Mouse (Mus musculus) forebrain, embryonic 16.5 days (tissue): ENCODE results near the gene Cdkl5. TPM values are rescaled to one million over a fixed set of nuclear protein-coding genes. Genes with fewer than 3 reads are reported as not detected.

Experiments
- ATAC-seq: fragments of 200-750 bp; cut with Nextera tagmentation; 2 replicates; pipeline ENCODE4 v1.8.0; 2017; ENCODE audit warnings: mild to moderate bottlenecking, moderate library complexity
- H3K27ac ChIP-seq: fragments of 300-500 bp; sonication (generic); 2 replicates; pipeline ENCODE4 v1.5.1; 2014; ENCODE audit warnings: low read length, control low read depth
- H3K27me3 ChIP-seq: fragments of 300-500 bp; sonication (generic); replicated peaks from 2 replicates; pipeline ENCODE4 v1.6.1; 2014; ENCODE audit warnings: low read length; ENCODE audit not compliant: control insufficient read depth, insufficient read depth
- H3K36me3 ChIP-seq: fragments of 300-500 bp; sonication (generic); 2 replicates; pipeline ENCODE4 v1.6.1; 2014; ENCODE audit not compliant: control insufficient read depth, insufficient read depth
- H3K4me1 ChIP-seq: fragments of 300-500 bp; sonication (generic); replicated peaks from 2 replicates; pipeline ENCODE4 v1.6.1; 2014; ENCODE audit warnings: low read length; ENCODE audit not compliant: control insufficient read depth, insufficient read depth
- H3K4me2 ChIP-seq: fragments of 300-500 bp; sonication (generic); 2 replicates; pipeline ENCODE4 v1.6.1; 2014; ENCODE audit warnings: mild to moderate bottlenecking, low read length, control low read depth
- H3K4me3 ChIP-seq: fragments of 300-500 bp; sonication (generic); replicated peaks from 2 replicates; pipeline ENCODE4 v1.5.1; 2014; ENCODE audit warnings: mild to moderate bottlenecking, low read length, control low read depth
- H3K9ac ChIP-seq: fragments of 300-500 bp; sonication (generic); replicated peaks from 2 replicates; pipeline ENCODE4 v1.6.1; 2014; ENCODE audit warnings: low read depth, low read length, control low read depth
- H3K9me3 ChIP-seq: fragments of 300-500 bp; sonication (generic); 2 replicates; pipeline ENCODE4 v1.6.1; 2016; ENCODE audit warnings: low read length; ENCODE audit not compliant: control insufficient read depth
- WGBS: fragments of 180-500 bp; shearing (Covaris S2); extraction: QIAGEN DNeasy Blood & Tissue Kit; methylation state at CpG from one replicate; pipeline ENCODE4 v1.1.7; 2014; 5-methylcytosine and 5-hydroxymethylcytosine counted together
- polyA plus RNA-seq: library from polyadenylated mRNA; unstranded; fragments of >200 nt; fragmentation: Nextera tagmentation; extraction: Ambion mirVana; gene quantifications from 2 replicates; pipeline ENCODE4 v1.2.1, GENCODE M21; 2015

The Cdkl5 gene
- polyA plus RNA-seq, 1 experiment from 2014 or later: 7.4 TPM

- Histone ChIP-seq H3K4me2 (no peak overlapping the region), H3K27ac (no peak overlapping the region), H3K36me3 (no peaks in the 10 kb centered on the region), H3K9ac (no peak overlapping the region), H3K4me3 (no peak overlapping the region), H3K27me3 (0 out of 2 replicates have a peak, but pooled peaks cover 3% of the 10 kb centered on the region), H3K9me3 (no peaks in the 10 kb centered on the region), H3K4me1 (no peaks in the 10 kb centered on the region)
- WGBS: 43% methylated on average over 1 of the region's 1 CpGs
- no peak for ATAC-seq
Measured at GRCm38 (mm10) chrX:160892077-160892476, 102.4 kb downstream of the Cdkl5 start.

DNA sequence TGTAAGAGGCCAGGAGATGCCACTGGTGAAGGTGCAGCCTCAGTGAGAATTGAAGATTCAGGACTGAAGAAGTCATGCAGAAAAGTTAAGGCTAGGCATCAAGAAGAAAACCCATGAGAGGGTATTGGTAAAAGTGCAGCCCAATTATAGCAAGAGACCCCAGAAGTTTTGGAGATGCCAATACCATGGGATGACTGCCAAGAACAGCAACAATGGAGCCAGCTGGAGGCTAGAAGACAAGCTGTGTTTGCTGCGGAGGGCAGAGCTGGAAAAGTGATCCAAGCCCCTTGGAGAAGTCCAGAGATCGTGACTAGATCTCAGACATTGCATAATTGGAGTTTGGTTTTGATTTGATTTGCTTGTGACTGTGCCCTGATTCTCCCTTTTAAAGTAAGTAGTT, 108.2 kb downstream of the Cdkl5 start:
- no peak for ATAC-seq
- H3K4me3 ChIP-seq: no peak overlapping the region
- no peak overlapping the region for H3K9ac ChIP-seq
- no peaks in the 10 kb centered on the region for H3K4me1 ChIP-seq
- no peaks in the 10 kb centered on the region; the same call in 1 of the 2 replicates for H3K27me3 ChIP-seq
- no peak overlapping the region for H3K4me2 ChIP-seq
- H3K36me3 ChIP-seq: no peaks in the 10 kb centered on the region
- no peaks in the 10 kb centered on the region for H3K9me3 ChIP-seq
- no peak overlapping the region for H3K27ac ChIP-seq
- 38% methylated on average over 2 of the region's 2 CpGs for WGBS

GRCm38 (mm10) chrX:160866576-160866975, 127.9 kb downstream of the Cdkl5 start:
- H3K27ac ChIP-seq: no peak overlapping the region
- no peaks in the 10 kb centered on the region for H3K27me3 ChIP-seq
- H3K36me3 ChIP-seq: no peaks in the 10 kb centered on the region
- H3K4me3 ChIP-seq: no peak overlapping the region
- peaks cover 7% of the 10 kb centered on the region for H3K4me1 ChIP-seq
- WGBS: 78% methylated on average over 4 of the region's 4 CpGs
- H3K4me2 ChIP-seq: no peak overlapping the region
- H3K9ac ChIP-seq: no peak overlapping the region
- peak; percentile 62 for ATAC-seq
- no peaks in the 10 kb centered on the region for H3K9me3 ChIP-seq

- peaks cover 7% of the 10 kb centered on the region for H3K4me1 ChIP-seq
- WGBS: 43% methylated on average over 4 of the region's 4 CpGs
- H3K4me3 ChIP-seq: no peak overlapping the region
- no peaks in the 10 kb centered on the region for H3K36me3 ChIP-seq
- no peaks in the 10 kb centered on the region for H3K27me3 ChIP-seq
- no peak overlapping the region for H3K27ac ChIP-seq
- ATAC-seq: no peak
- H3K4me2 ChIP-seq: no peak overlapping the region
- H3K9ac ChIP-seq: no peak overlapping the region
- H3K9me3 ChIP-seq: no peaks in the 10 kb centered on the region
Measured at GRCm38 (mm10) chrX:160865022-160865421, 129.5 kb downstream of the Cdkl5 start.

DNA sequence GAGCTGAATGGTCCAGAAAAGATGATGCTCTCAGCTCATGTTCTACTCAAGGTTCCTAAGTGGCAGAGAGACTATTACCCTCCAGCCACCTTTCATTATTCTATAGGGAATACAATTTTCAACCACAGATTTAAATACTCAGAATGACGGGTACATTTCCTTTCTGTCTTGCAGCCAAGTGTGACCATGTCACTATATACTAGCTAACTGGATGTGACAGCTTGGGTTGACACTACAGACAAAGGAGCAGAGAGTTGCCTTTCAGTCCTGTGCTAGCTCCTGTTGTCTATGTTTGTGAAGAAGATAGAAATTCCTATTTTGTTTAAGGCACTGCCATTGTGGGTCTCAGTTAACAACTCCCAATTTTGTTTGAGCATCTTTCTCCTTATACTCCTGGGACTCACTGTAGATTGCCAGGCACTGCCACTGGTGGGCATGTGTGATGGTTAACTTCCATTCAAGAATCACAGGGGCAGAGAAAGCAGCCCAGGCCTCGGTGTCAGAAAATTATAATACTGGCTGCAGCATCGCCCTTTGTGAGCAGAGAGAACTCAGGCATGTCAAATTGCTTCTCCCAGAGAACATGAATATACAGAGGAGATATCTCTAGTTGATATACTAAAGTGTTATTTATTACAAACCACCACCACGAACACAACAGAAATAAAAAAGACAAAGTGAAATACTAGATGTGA, 130.7 kb downstream of the Cdkl5 start:
- H3K9ac ChIP-seq: no peak overlapping the region
- H3K36me3 ChIP-seq: no peaks in the 10 kb centered on the region
- no peak overlapping the region for H3K4me2 ChIP-seq
- no peak for ATAC-seq
- peaks cover 7% of the 10 kb centered on the region for H3K4me1 ChIP-seq
- no peak overlapping the region for H3K27ac ChIP-seq
- WGBS: 62% methylated on average over 4 of the region's 4 CpGs
- no peaks in the 10 kb centered on the region for H3K27me3 ChIP-seq
- H3K9me3 ChIP-seq: no peaks in the 10 kb centered on the region
- H3K4me3 ChIP-seq: no peak overlapping the region

DNA sequence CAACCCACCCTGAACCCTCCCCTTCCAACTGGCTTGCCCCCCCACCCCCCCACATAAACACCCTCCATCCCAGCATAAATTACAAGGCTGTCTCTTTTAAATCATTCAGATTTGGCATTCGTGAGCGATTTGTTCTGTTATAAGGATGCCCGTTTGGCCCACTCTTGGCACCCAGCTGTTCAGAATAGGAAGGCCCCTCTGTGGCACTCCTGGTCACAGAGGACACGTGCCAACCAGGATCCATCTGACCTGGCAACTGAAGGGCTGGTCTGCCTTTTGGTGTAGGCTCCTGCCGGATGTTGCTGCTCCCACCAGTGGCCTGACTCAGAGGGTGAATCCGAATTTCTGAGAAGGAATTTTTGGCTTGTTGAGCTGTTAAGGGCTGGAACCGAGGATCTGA, 186.3 kb downstream of the Cdkl5 start:
- H3K9ac ChIP-seq: no peak overlapping the region

DNA sequence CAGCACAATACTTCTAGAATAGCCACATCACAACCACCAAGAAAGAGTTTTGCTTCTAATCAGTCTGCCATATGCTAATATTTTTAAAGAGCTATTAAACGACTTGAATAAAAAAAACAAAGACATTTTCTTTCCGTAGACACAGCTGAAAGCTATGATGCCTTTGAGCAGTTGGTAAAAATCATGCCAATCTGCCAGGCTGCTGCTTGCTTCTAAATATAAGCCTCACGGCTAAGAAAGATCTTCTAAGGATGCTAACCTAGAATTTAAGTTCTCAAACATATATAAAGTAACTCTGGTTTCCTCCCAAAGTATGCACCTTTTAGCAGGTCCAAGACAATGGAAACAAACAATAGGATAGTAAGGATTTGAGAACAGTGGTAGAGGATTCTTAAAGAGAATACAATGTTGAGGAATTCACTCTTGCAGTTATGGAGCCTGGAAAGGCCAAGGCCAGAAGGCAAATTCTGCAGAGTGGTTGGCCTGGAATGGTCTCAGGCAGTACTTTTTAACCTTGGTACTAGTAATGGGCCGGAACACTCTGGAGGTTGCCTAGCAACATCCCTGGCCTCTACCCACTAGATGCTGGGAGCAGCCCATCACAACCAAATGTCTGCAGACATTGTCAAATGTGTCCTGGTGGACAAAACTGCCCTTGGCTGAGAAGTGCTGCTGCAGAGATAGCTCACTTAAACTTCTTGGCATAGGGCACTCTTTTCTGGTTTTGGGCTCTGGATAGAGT, 189.9 kb downstream of the Cdkl5 start:
- no peaks in the 10 kb centered on the region for H3K36me3 ChIP-seq
- 0 out of 2 replicates have a peak, but pooled peaks cover 3% of the 10 kb centered on the region for H3K4me1 ChIP-seq
- no peak overlapping the region for H3K4me2 ChIP-seq
- H3K27ac ChIP-seq: no peak overlapping the region
- no peaks in the 10 kb centered on the region for H3K9me3 ChIP-seq
- no peak for ATAC-seq
- 69% methylated on average over 4 of the region's 4 CpGs for WGBS
- no peak overlapping the region for H3K4me3 ChIP-seq
- no peak overlapping the region for H3K9ac ChIP-seq
- H3K27me3 ChIP-seq: no peaks in the 10 kb centered on the region

More for the DNA sequence above, 186.3 kb downstream of the Cdkl5 start:
- no peak overlapping the region for H3K4me2 ChIP-seq
- no peaks in the 10 kb centered on the region for H3K36me3 ChIP-seq
- 0 out of 2 replicates have a peak, but pooled peaks cover 3% of the 10 kb centered on the region for H3K4me1 ChIP-seq
- 78% methylated on average over 7 of the region's 7 CpGs for WGBS
- no peaks in the 10 kb centered on the region; the same call in 1 of the 2 replicates for H3K27me3 ChIP-seq
- H3K4me3 ChIP-seq: no peak overlapping the region
- no peaks in the 10 kb centered on the region for H3K9me3 ChIP-seq
- no peak overlapping the region for H3K27ac ChIP-seq
- ATAC-seq: no peak

DNA sequence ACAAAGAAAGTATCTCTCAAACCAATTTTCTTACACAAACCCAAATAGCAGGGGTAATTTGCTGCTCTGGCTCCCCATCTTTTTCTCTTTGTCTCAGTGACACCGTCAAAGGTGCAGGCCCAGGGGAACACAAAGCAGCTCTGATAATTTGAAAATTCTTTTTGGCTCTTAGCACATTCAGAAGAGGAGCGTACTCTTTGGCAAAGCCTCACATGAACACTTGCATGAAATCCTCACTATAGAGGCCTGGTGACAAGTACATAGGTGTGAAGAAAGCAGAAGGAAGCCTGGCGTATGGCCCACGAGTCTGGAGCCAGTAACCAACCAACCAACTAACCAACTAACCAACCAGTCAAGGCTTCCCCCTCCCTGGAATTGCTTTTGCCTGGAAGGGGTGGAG, 199.6 kb downstream of the Cdkl5 start:
- H3K4me3 ChIP-seq: no peak overlapping the region
- H3K27me3 ChIP-seq: no peaks in the 10 kb centered on the region; the same call in 1 of the 2 replicates
- no peak overlapping the region for H3K4me2 ChIP-seq
- H3K9me3 ChIP-seq: no peaks in the 10 kb centered on the region
- H3K27ac ChIP-seq: no peak overlapping the region
- peak; percentile 23; the same call in 1 of the 2 replicates for ATAC-seq
- H3K9ac ChIP-seq: no peak overlapping the region
- 0 out of 2 replicates have a peak, but pooled peaks cover 2% of the 10 kb centered on the region for H3K4me1 ChIP-seq
- no peaks in the 10 kb centered on the region for H3K36me3 ChIP-seq
- WGBS: 32% methylated on average over 4 of the region's 4 CpGs

DNA sequence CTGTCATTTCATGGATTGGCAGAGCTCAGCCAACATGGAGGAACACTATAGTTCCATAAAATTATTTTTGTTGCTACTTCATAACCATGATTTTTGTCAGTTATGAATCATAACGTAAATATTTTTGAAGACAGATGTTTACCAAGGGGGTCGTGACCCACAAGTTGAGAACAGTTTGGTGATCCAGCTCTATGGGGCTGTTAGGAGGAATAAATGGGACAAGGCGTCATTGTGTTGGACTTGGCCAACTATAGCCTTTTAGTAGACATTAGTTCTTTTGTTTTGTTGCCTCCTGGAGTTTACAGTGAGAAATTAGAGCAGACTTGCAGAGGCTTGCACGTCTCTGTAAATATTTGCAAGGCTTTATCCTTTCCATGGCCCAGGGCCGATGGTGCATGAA, 212.2 kb downstream of the Cdkl5 start:
- H3K9ac ChIP-seq: no peak overlapping the region
- H3K4me1 ChIP-seq: no peaks in the 10 kb centered on the region
- WGBS: 79% methylated on average over 5 of the region's 5 CpGs
- no peak overlapping the region for H3K4me3 ChIP-seq
- no peaks in the 10 kb centered on the region for H3K36me3 ChIP-seq
- ATAC-seq: no peak
- no peaks in the 10 kb centered on the region for H3K27me3 ChIP-seq
- no peak overlapping the region for H3K4me2 ChIP-seq
- no peaks in the 10 kb centered on the region for H3K9me3 ChIP-seq
- H3K27ac ChIP-seq: no peak overlapping the region
